Mouse (Mus musculus) c-Kit-positive CD71-positive TER-119-negative erythroid progenitor cells, embryonic 14.5 days (primary cell): Measurements from ENCODE around the gene Gnai1.
"Not testable (repeated sequence)": the region's sequence is repeated elsewhere in the genome, so short reads cannot be mapped to it uniquely, and the experiment has no call there.

Experiments used
- DNase-seq: peaks from one replicate; pipeline ENCODE4 v3.0.0-alpha.2; 2013; ENCODE audit warnings: low read depth

Gene Gnai1

GRCm38 (mm10) chr5:18360281-18360819, at the start of gene Gnai1:
TSS of gene Gnai1 (minus strand) at chr5:18360355.
- no peak for DNase-seq

GRCm38 (mm10) chr5:18367864-18368263, 7.7 kb upstream of the Gnai1 start:
- no peak for DNase-seq

- no peak for DNase-seq
Observed at GRCm38 (mm10) chr5:18365460-18365859, 5.3 kb upstream of the Gnai1 start.

- DNase-seq = no peak
Observed at GRCm38 (mm10) chr5:18360956-18361355, 801 bp upstream of the Gnai1 start.

GRCm38 (mm10) chr5:18359376-18360280, 527 bp downstream of the Gnai1 start:
- no peak for DNase-seq

- no peak for DNase-seq
Observed at GRCm38 (mm10) chr5:18358778-18359177, 1.4 kb downstream of the Gnai1 start.

- DNase-seq = no peak
Observed at GRCm38 (mm10) chr5:18358191-18358590, 2.0 kb downstream of the Gnai1 start.

- no peak for DNase-seq
Observed at GRCm38 (mm10) chr5:18347297-18347696, 12.9 kb downstream of the Gnai1 start.

GRCm38 (mm10) chr5:18343455-18344142, 16.6 kb downstream of the Gnai1 start:
- no peak for DNase-seq

- DNase-seq = no peak
Observed at GRCm38 (mm10) chr5:18342765-18343454, 17.2 kb downstream of the Gnai1 start.

GRCm38 (mm10) chr5:18341876-18342275, 18.3 kb downstream of the Gnai1 start:
- DNase-seq = not testable (repeated sequence)

- no peak for DNase-seq
Observed at GRCm38 (mm10) chr5:18332256-18332655, 27.9 kb downstream of the Gnai1 start.

- DNase-seq = no peak
Observed at GRCm38 (mm10) chr5:18330726-18331125, 29.4 kb downstream of the Gnai1 start.

- DNase-seq = no peak
Observed at GRCm38 (mm10) chr5:18326159-18326558, 34.0 kb downstream of the Gnai1 start.

- DNase-seq = no peak
Observed at GRCm38 (mm10) chr5:18323534-18323933, 36.6 kb downstream of the Gnai1 start.

- DNase-seq = no peak
Observed at GRCm38 (mm10) chr5:18321661-18322060, 38.5 kb downstream of the Gnai1 start.

GRCm38 (mm10) chr5:18318846-18319245, 41.3 kb downstream of the Gnai1 start:
- no peak for DNase-seq

GRCm38 (mm10) chr5:18307229-18307804, 52.8 kb downstream of the Gnai1 start:
- DNase-seq = no peak

- DNase-seq = no peak
Observed at GRCm38 (mm10) chr5:18296584-18296983, 63.6 kb downstream of the Gnai1 start.

GRCm38 (mm10) chr5:18292744-18293143, 67.4 kb downstream of the Gnai1 start:
- DNase-seq = no peak

GRCm38 (mm10) chr5:18289530-18289929, 70.6 kb downstream of the Gnai1 start:
- DNase-seq = no peak

- DNase-seq = no peak
Observed at GRCm38 (mm10) chr5:18288694-18289093, 71.5 kb downstream of the Gnai1 start.
